Mouse (Mus musculus) embryo, embryonic 10 days (tissue): ENCODE measurements at regions not wholly inside any gene's neighbourhood (a gene's known extent, or its start where the extent isn't known, plus 50 kb on each side); places are given as distances from the start of the nearest gene placed in this dataset.

Experiments
- DNase-seq: peaks from one replicate; pipeline ENCODE4 v3.0.0-alpha.2; 2015; ENCODE audit warnings: low spot score

GRCm38 (mm10) chr13:37658519-37658918 is 119.7 kb upstream of the Rreb1 start:
- no peak for DNase-seq

- DNase-seq = no peak
Observed at GRCm38 (mm10) chr13:37660083-37660482, 118.1 kb upstream of the Rreb1 start.

GRCm38 (mm10) chr13:37660668-37661067 is 117.5 kb upstream of the Rreb1 start:
- DNase-seq = no peak

GRCm38 (mm10) chr13:37664116-37664515 is 114.1 kb upstream of the Rreb1 start:
- no peak for DNase-seq

- DNase-seq = no peak
Observed at GRCm38 (mm10) chr13:37666207-37667003, 111.8 kb upstream of the Rreb1 start.

GRCm38 (mm10) chr13:37667386-37667785 is 110.8 kb upstream of the Rreb1 start:
- DNase-seq = no peak

GRCm38 (mm10) chr13:37667871-37668270 is 110.3 kb upstream of the Rreb1 start:
- DNase-seq = no peak

GRCm38 (mm10) chr13:37671109-37671508 is 107.1 kb upstream of the Rreb1 start:
- DNase-seq = no peak

- DNase-seq = no peak
Observed at GRCm38 (mm10) chr13:37674676-37675350, 103.4 kb upstream of the Rreb1 start.

GRCm38 (mm10) chr13:37675718-37676117 is 102.5 kb upstream of the Rreb1 start:
- DNase-seq = no peak

GRCm38 (mm10) chr13:37676912-37677311 is 101.3 kb upstream of the Rreb1 start:
- no peak for DNase-seq

GRCm38 (mm10) chr13:37678251-37678650 is 99.9 kb upstream of the Rreb1 start:
- DNase-seq = no peak

GRCm38 (mm10) chr13:37678772-37679171 is 99.4 kb upstream of the Rreb1 start:
- no peak for DNase-seq

GRCm38 (mm10) chr13:37680837-37681619 is 97.2 kb upstream of the Rreb1 start:
- peak; percentile 23 for DNase-seq

GRCm38 (mm10) chr13:37683045-37683679 is 95.0 kb upstream of the Rreb1 start:
- no peak for DNase-seq

GRCm38 (mm10) chr13:37685617-37686016 is 92.6 kb upstream of the Rreb1 start:
- no peak for DNase-seq

GRCm38 (mm10) chr13:37686109-37686508 is 92.1 kb upstream of the Rreb1 start:
- DNase-seq = no peak

- no peak for DNase-seq
Observed at GRCm38 (mm10) chr13:37689127-37689777, 88.9 kb upstream of the Rreb1 start.

- DNase-seq = no peak
Observed at GRCm38 (mm10) chr13:37691855-37692445, 86.2 kb upstream of the Rreb1 start.

GRCm38 (mm10) chr13:37693617-37694016 is 84.6 kb upstream of the Rreb1 start:
- no peak for DNase-seq

GRCm38 (mm10) chr13:37704475-37704874 is 73.7 kb upstream of the Rreb1 start:
- DNase-seq = no peak
